Mouse (Mus musculus) effector memory CD4-positive, alpha-beta T cell, adult 7 months (primary cell): Measurements from ENCODE around the gene Jdp2. TPM values are rescaled to one million over a fixed set of nuclear protein-coding genes. Genes with fewer than 3 reads are reported as not detected.

Source experiments
- polyA plus RNA-seq: library from polyadenylated mRNA; unstranded; fragments of 100-300 nt; shearing (Covaris generic); gene quantifications from one replicate; pipeline ENCODE4 v1.2.1, GENCODE M21; 2017

Jdp2 gene
- 8.3 TPM for polyA plus RNA-seq

DNA sequence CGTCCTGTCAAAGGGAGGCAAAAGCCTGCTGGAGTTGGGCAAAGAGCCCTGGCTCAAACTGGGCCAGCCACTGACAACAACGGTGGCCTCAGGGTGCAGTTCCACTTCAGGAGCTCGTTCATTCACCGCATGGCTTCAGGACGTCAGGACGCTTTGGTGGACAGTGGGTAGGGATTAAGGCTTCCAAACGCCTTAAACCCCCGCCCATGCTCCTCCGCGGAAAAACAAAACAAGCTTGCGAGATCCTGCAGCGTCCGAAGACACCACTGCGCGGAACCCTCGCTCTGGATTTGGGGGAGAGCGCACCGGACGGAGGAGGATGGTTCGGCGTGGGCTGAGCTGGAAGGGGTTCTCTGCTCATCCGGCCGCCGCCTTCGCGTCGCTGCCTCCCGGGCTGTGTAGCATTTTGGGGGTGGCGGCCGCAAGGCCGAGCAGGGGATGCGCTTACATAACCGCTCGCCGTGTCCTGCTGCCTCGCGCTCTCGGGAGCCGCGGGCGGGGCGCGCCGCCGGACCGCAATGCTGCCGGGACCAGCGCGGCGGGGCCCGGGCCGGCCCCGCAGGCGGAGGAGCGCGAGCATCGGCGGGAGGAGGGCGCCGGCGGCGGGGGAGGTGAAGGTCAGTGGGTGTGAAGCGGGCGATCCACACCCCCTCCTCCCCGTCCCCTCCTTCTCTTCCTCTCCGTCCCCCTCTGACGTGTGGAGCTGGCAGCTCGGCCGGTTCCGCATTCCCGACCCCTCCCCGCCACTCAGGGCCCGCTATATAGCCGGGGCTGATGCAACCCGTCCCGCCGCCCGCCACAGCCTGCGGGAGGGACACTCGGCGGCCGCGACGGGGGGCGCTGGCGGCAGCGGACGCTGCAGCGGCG, at the start of gene Jdp2:
TSS of gene Jdp2 (plus strand) at position 417 of the 867 bp plus-strand sequence.

DNA sequence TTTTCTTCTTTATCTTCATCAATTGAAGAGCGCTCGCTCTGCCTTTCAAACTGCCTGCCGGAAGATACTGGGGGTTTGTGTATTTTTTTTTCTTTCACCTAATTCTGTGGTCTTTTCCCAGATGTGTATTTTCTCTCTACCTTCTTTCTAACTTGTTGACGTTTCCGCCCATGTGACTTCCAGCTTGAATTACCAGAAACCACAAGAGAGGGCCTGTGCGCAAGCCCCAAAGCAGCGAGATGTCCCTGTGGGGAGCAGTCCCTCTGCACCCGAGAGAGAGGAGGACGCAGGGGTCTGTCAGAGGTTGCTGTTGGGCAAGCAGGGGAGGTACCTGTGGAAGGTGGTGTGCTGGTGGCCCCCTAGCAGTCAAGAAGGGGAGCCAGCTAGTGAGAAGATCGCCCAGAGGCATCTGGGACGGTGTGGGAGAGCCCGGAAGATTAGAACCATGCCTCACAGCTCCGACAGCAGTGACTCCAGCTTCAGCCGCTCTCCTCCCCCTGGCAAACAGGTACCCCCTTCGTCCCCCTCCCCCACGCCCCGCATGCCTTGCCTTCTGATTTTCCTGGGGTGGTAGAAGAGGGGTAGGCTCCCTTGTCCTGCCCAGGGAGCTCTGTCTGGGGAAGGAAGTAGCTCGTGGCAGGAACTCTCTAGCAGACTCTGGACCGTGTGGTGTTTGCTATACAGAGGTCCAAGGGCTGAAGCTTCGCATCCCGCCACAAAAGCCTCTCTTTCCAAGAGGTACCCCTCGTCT, 87.8 kb downstream of the Jdp2 start, which contains the start of gene Batf:
TSS of gene Batf (plus strand) at position 204 of the 751 bp plus-strand sequence.

Other genes starting within 250 kb of the Jdp2 start
- 202 TPM for gene Tmed10, start 224.2 kb upstream of the Jdp2 start, polyA plus RNA-seq
- gene Fos, start 125.1 kb upstream of the Jdp2 start, polyA plus RNA-seq, result 177 TPM
- gene Batf, start 87.6 kb downstream of the Jdp2 start, polyA plus RNA-seq, result 774 TPM
- not detected for gene Flvcr2, start 147.5 kb downstream of the Jdp2 start, polyA plus RNA-seq
- gene Erg28, start 225.5 kb downstream of the Jdp2 start, polyA plus RNA-seq, result 66.0 TPM
- gene Ttll5, start 225.6 kb downstream of the Jdp2 start, polyA plus RNA-seq, result 17.7 TPM